Mouse (Mus musculus): Measurements from ENCODE around the gene Msl3l2. TPM values are rescaled to one million over a fixed set of nuclear protein-coding genes. Genes with fewer than 3 reads are reported as not detected.

Gene Msl3l2
- polyA plus RNA-seq, 2 experiments = 6.9 to 10.6 TPM

- Histone ChIP-seq H3K4me2 (replicated peaks; ENCODE audit: low read depth, low read length, severe bottlenecking) (peak overlapping the region; percentile 90), H3K9ac (ENCODE audit: low read depth, low read length, severe bottlenecking) (peak overlapping the region; percentile 81), H3K27me3 (ENCODE audit: control insufficient read depth, insufficient read depth, low read length) (no peaks in the 10 kb centered on the region), H3K4me3 (replicated peaks; ENCODE audit: low read length) (peak overlapping the region; percentile 58), H3K4me1 (ENCODE audit: control insufficient read depth, insufficient read depth, low read length) (peaks cover 9% of the 10 kb centered on the region), H3K9me3 (ENCODE audit: control insufficient read depth, low read length) (no peaks in the 10 kb centered on the region), H3K27ac (replicated peaks; ENCODE audit: low read depth, low read length) (peak overlapping the region; percentile 73), H3K36me3 (ENCODE audit: control insufficient read depth, insufficient read depth, low read length) (no peaks in the 10 kb centered on the region)
- TF ChIP-seq POLR2A (IDR thresholded peaks at IDR 0.05; ENCODE audit: borderline replicate concordance, extremely low read depth, insufficient read depth, insufficient read length) = 0 out of 2 replicates have a peak, but pooled peaks have one; percentile 15
- DNase-seq (ENCODE audit: low spot score) (peak; percentile 68), ATAC-seq (ENCODE audit: low FRiP score, low read depth) (peak; percentile 89)
- under 1% methylated on average over 49 of the region's 50 CpGs for WGBS
Observed at GRCm38 (mm10) chr10:56114951-56115635, 8.4 kb downstream of the Msl3l2 start.

GRCm38 (mm10) chr10:56115636-56116180 lies 9.0 kb downstream of the Msl3l2 start:
- peak; percentile 58 for ATAC-seq (ENCODE audit: low FRiP score, low read depth)
- DNase-seq (ENCODE audit: low spot score) = no peak
- Histone ChIP-seq H3K27me3 (ENCODE audit: control insufficient read depth, insufficient read depth, low read length) (no peaks in the 10 kb centered on the region), H3K27ac (replicated peaks; ENCODE audit: low read depth, low read length) (peak overlapping the region; percentile 73), H3K9me3 (ENCODE audit: control insufficient read depth, low read length) (no peaks in the 10 kb centered on the region), H3K36me3 (ENCODE audit: control insufficient read depth, insufficient read depth, low read length) (no peaks in the 10 kb centered on the region), H3K4me1 (ENCODE audit: control insufficient read depth, insufficient read depth, low read length) (peaks cover 9% of the 10 kb centered on the region), H3K4me2 (replicated peaks; ENCODE audit: low read depth, low read length, severe bottlenecking) (peak overlapping the region; percentile 90), H3K4me3 (replicated peaks; ENCODE audit: low read length) (peak overlapping the region; percentile 58), H3K9ac (ENCODE audit: low read depth, low read length, severe bottlenecking) (peak overlapping the region; percentile 81)
- 0 out of 2 replicates have a peak, but pooled peaks have one; percentile 35 for TF ChIP-seq POLR2A (IDR thresholded peaks at IDR 0.05; ENCODE audit: borderline replicate concordance, extremely low read depth, insufficient read depth, insufficient read length)
- 23% methylated on average over 17 of the region's 27 CpGs for WGBS

GRCm38 (mm10) chr10:56126972-56127371 lies 20.3 kb downstream of the Msl3l2 start:
- H3K4me1 ChIP-seq (ENCODE audit: control insufficient read depth, insufficient read depth, low read length) = no peaks in the 10 kb centered on the region
- H3K4me2 ChIP-seq (replicated peaks; ENCODE audit: low read depth, low read length, severe bottlenecking) = no peak overlapping the region
- H3K4me3 ChIP-seq (replicated peaks; ENCODE audit: low read length) = no peak overlapping the region
- ATAC-seq (ENCODE audit: low FRiP score, low read depth) (no peak), DNase-seq (ENCODE audit: low spot score) (no peak)
- H3K27ac ChIP-seq (replicated peaks; ENCODE audit: low read depth, low read length) = no peak overlapping the region
- no peak overlapping the region for H3K9ac ChIP-seq (ENCODE audit: low read depth, low read length, severe bottlenecking)
- H3K36me3 ChIP-seq (ENCODE audit: control insufficient read depth, insufficient read depth, low read length) = no peaks in the 10 kb centered on the region
- no peak for TF ChIP-seq POLR2A (IDR thresholded peaks at IDR 0.05; ENCODE audit: borderline replicate concordance, extremely low read depth, insufficient read depth, insufficient read length)
- 91% methylated on average over 1 of the region's 1 CpGs for WGBS
- H3K27me3 ChIP-seq (ENCODE audit: control insufficient read depth, insufficient read depth, low read length) = no peaks in the 10 kb centered on the region
- H3K9me3 ChIP-seq (ENCODE audit: control insufficient read depth, low read length) = no peaks in the 10 kb centered on the region

- H3K4me2 ChIP-seq (replicated peaks; ENCODE audit: low read depth, low read length, severe bottlenecking) = no peak overlapping the region
- H3K9ac ChIP-seq (ENCODE audit: low read depth, low read length, severe bottlenecking) = no peak overlapping the region
- no peaks in the 10 kb centered on the region for H3K9me3 ChIP-seq (ENCODE audit: control insufficient read depth, low read length)
- 91% methylated on average over 2 of the region's 2 CpGs for WGBS
- no peak overlapping the region for H3K4me3 ChIP-seq (replicated peaks; ENCODE audit: low read length)
- no peak for TF ChIP-seq POLR2A (IDR thresholded peaks at IDR 0.05; ENCODE audit: borderline replicate concordance, extremely low read depth, insufficient read depth, insufficient read length)
- DNase-seq (ENCODE audit: low spot score) (no peak), ATAC-seq (ENCODE audit: low FRiP score, low read depth) (no peak)
- no peaks in the 10 kb centered on the region for H3K36me3 ChIP-seq (ENCODE audit: control insufficient read depth, insufficient read depth, low read length)
- no peak overlapping the region for H3K27ac ChIP-seq (replicated peaks; ENCODE audit: low read depth, low read length)
- no peaks in the 10 kb centered on the region for H3K27me3 ChIP-seq (ENCODE audit: control insufficient read depth, insufficient read depth, low read length)
- H3K4me1 ChIP-seq (ENCODE audit: control insufficient read depth, insufficient read depth, low read length) = no peaks in the 10 kb centered on the region
Observed at GRCm38 (mm10) chr10:56129642-56130041, 22.9 kb downstream of the Msl3l2 start.

GRCm38 (mm10) chr10:56137191-56137590 lies 30.5 kb downstream of the Msl3l2 start:
- ATAC-seq (ENCODE audit: low FRiP score, low read depth) = no peak
- Histone ChIP-seq H3K9ac (ENCODE audit: low read depth, low read length, severe bottlenecking) (no peak overlapping the region), H3K36me3 (ENCODE audit: control insufficient read depth, insufficient read depth, low read length) (no peaks in the 10 kb centered on the region), H3K27me3 (ENCODE audit: control insufficient read depth, insufficient read depth, low read length) (no peaks in the 10 kb centered on the region), H3K9me3 (ENCODE audit: control insufficient read depth, low read length) (no peaks in the 10 kb centered on the region), H3K27ac (replicated peaks; ENCODE audit: low read depth, low read length) (no peak overlapping the region), H3K4me3 (replicated peaks; ENCODE audit: low read length) (no peak overlapping the region), H3K4me1 (ENCODE audit: control insufficient read depth, insufficient read depth, low read length) (no peaks in the 10 kb centered on the region), H3K4me2 (replicated peaks; ENCODE audit: low read depth, low read length, severe bottlenecking) (no peak overlapping the region)
- WGBS = 92% methylated on average over 5 of the region's 5 CpGs
- DNase-seq (ENCODE audit: low spot score) = no peak
- TF ChIP-seq POLR2A (IDR thresholded peaks at IDR 0.05; ENCODE audit: borderline replicate concordance, extremely low read depth, insufficient read depth, insufficient read length) = no peak
